Mouse (Mus musculus) cerebellum, adult (tissue): ENCODE results near the gene Inpp4a.
A peak's percentile ranks its signal among the peaks of the same experiment; 100 is the strongest.

Experiments used
- ATAC-seq: cut with Nextera tagmentation; 2 replicates; pipeline ENCODE4 v1.9.2; 2017; ENCODE audit warnings: mild to moderate bottlenecking, moderate library complexity, mixed read lengths; ENCODE audit not compliant: insufficient number of reproducible peaks, low FRiP score, low TSS enrichment

Gene Inpp4a

DNA sequence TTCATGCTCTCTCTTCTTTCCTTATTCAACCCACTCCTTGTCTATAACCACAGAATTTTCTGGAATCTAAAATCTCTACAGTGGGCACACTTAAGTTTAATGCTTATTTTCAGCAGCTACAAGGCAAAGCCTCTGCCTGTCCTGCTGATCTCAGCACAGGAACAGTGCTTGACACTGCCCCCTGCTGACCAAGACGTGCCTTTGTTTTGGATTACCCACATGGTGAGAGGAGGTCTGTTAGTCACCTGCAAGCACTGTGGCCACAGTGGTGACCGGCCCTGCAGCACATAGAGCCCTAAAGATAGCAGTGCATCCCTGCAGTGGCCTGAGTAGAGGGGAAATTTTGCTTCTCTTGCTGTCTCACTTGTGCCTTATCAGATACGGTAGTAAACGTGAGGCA, 102.0 kb downstream of the Inpp4a start:
- ATAC-seq: 0 out of 2 replicates have a peak, but pooled peaks have one; percentile 70

DNA sequence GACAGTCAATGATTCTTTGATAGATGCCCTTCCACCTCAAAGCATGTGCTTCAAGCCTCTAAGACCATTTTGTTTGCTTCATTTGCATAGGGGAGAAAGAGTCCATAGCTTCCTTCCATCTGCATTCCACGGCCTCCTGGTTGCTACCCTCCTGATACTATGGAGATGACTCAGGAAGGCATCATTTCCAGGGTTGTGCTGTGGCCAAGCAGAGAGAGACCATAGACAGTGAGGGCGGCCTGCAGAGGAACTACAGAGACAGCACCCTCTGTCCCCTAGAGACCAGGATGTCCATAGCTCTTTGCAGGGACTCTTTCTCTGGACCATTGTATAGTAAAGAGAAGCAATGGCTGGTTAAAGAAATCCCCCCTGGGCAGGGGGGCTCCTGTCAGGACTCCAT, 105.5 kb downstream of the Inpp4a start:
- ATAC-seq: no peak

DNA sequence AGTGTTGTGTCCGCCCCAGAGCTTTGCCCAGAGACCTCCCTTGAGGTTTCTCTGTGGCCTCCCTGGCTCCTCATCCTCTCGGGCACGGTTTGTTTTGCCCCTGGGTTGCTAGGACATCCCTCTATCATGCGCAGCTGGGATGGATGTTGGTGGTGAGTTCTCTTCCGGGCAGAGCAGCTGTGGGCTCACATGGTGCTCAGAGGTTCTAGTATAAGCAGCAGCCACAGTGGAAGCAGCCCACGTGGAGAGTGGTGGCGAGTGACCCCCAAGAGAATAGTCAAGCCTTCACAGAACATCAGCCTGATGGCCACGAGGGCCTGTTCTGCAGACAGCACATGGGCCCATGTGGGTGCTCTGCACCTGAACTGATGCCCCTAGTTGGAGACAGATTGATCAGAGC, 107.6 kb downstream of the Inpp4a start:
- ATAC-seq: no peak

DNA sequence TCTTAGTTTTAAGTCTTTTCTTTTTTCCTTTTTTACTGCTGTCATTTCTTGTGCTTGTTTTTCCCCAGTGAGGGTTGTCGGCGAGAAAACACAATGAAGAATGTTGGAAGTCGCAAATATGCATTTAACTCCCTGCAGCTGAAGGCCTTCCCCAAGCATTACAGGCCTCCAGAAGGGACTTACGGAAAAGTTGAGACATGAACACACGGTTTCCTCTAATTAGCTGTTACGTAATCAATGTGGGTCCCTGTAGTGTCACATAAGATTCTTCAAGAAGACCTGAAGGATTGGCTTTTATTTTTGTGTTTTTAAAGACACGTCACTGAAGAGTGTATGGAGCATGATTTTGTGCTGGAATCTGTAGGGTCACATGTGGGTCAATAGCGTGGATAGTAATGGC, 108.4 kb downstream of the Inpp4a start:
- no peak for ATAC-seq

DNA sequence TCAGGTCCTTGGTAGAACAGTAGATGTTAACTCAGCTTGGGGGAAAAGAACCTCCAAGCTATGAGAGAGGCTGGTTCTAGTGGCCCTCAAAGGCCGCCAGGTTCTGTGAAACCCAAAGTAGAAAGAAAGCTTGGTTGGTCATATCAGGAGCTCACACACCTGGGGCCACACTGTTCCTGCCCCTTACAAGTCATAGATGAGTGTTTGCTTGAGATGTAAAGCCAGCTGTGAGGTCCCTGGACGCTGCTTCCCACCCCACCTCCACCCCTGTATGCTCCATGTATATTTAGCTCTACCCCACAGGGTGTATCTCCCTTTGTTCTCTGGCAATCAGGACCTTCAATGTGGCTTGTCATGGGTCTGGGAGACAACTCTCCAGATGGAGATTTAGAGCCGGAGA, 109.0 kb downstream of the Inpp4a start:
- no peak for ATAC-seq

DNA sequence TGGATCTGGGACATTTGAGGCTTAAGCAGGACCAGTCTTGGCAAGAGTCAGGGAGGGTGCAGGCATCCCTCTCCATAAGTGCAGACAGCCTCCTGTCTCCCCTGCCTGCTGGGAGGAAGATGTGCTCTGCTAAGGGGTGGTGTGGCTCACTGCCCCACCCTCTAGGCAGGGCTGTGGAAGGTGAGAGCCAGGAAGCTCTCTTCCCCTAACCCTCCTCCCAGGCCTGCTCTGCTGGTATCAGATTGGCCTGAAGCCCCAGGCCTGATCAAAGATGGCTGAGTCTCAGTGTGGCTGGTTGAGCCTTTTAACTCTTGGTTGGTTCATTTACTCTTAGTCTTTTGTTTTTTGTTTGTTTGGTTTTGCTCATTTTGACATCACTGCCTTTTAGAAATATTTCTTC, 110.0 kb downstream of the Inpp4a start:
- ATAC-seq: 0 out of 2 replicates have a peak, but pooled peaks have one; percentile 33

DNA sequence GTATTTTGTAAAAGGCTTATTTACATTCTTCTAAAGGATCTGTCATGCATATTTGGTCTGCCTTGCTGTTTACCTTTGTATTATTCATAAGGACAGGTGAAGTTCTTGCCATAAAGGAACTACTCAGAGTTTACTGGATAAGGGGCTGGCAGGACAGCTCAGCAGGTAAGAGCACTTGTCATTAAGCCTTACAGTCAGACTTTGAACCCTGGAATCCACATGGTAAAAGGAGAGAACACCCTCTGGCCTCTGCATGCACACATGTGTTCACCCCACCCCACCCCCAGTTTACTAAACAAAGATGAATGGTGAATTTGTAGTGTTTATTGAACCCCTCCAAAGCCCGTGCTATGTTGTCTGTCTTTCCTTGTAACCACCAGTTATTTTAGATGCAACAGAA, 115.7 kb downstream of the Inpp4a start:
- no peak for ATAC-seq

DNA sequence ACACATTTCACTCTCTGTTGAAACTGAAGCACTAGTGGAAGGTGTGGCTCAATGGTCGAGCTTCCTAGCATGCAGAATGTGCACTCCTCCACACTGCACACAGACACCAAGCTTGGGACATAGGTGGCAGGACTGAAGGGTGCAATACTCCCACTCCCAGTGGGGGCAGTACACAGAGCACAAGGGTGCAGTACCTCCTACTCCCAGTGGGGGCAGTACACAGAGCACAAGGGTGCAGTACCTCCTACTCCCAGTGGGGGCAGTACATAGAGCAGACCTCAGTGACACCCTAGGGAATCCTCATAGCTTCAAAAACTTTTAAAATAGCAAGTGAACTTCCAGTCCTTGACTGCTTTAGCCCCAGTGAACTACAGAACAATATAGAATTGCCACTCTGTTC, 119.8 kb downstream of the Inpp4a start:
- no peak for ATAC-seq

DNA sequence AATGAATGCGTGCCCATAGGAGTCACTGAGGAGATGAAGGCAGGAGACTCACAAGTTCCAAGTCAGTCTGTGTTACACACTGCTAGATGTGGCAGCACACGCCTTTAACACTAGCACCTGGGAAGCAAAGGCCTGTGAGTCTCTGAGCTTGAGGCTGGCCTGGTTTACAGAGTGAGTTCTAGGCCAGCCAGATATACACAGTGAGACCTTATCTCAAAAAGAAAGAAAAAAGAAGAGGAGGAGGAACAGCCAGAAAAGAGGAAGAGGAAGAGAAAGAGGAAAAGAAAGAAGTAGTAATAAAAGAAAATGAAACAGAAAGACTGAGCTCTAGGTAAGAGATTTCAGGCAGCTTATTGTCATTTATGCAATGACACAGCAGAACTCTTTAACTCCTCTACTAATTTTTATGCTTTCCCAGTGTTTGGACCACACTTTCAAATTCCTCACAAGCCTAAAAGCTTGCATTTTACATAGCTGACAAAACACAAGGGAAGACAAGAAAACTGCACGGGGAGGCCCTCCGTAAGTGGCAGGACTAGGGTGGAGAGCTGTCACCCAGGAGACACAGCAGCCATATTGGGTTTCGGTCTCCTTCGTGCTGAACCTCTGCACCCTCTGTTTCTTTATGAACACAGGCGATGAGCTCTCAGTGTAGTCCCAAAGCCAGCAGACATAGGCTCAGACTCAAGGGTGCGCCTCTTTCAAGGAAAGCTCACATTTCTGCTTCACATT, 127.6 kb downstream of the Inpp4a start:
- no peak for ATAC-seq

DNA sequence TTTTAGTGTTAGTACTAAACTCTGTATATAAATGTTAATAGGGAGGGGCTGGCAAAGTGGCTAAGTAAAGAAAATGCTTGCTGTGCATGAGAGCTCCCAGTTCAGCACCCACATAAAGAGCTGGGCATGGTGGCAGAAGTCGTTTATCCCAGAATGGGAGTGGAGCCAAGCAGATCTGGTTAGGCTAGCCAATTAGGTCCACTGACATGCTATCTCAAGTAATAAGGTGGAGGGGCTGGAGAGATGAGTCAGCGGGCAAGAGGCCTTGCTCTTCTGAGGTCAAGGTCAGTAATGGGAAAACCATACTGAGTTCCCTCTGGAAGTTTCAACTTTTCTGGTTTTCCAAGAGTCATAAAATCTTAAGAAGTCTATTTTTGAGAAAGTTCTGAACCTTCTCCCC, 129.2 kb downstream of the Inpp4a start:
- ATAC-seq: no peak

DNA sequence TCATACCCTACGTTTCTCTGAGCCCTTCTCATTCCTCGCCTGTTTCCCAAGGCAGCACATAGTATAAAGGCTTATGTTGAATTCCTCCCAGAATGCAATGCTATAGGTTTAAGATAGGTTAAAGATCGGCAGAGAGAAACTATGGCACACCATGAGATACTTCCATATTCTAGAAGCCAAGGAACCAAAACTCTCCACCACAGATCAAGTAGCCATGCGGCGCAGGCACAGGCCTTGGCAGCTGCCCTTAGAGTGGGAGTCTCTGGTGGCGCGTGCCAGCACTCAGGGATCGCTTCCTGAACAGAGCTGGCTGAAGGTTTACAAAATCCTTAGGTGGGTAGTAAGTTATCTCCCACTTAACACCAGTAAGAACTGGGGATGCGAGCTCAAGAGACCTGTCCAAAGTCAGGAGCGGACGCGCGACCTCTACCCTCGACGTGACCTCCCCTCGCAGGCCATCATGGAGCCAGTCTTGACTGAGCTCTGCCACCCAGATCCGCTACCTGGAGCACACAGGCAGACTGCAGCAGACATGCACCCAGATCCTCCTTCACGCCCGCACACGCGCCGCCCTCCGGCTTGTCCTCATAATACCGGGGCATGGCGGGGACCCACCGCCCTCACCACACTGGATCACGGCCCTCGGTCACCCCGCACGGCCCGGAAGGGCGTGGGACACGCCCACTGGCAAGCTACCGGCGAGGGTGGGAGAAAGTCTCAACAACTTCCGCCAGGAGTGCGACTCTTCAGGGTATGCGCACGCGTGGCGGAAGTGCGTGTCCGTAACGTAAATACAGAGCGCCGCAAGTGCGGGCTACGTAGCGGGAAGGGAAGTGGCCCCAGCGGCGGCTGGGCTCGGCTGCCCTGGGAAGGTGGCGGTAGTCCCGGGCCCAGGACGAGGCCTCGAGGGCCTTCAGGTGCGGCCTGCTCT, 130.0 kb downstream of the Inpp4a start, which contains the start of the genes Coa5 and Unc50:
TSS of gene Coa5 (minus strand) at position 738 of the 931 bp plus-strand sequence.
TSS of gene Unc50 (plus strand) at position 774 of the 931 bp plus-strand sequence.
- ATAC-seq: peak; percentile 98

DNA sequence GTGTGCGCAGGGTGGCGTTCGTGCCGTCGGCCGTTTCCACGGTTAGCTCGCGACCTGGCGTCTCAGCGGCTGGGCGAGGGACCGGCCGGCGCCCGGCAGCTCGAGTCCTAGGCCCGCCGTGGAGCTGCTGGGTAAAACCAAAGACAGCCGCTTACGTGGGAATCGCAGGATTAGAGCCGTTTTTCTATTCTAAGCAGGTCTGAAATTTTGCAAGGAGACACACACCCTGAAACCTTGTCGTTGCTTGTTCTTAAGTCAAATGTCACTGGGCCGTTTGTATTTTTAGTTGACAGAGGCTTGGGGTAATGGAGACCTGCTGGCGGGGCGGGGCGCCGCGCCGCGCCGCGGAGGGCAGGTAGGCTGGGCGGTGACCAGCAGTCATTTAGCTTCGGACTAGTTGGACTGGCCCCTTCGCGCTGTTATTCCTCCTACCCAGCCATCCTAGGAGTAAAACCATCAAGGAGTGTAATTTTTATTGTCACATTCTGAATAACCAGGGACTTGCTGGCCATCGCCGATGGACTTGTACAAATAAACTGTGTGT, 130.7 kb downstream of the Inpp4a start:
- no peak; the same call in 1 of the 2 replicates for ATAC-seq

DNA sequence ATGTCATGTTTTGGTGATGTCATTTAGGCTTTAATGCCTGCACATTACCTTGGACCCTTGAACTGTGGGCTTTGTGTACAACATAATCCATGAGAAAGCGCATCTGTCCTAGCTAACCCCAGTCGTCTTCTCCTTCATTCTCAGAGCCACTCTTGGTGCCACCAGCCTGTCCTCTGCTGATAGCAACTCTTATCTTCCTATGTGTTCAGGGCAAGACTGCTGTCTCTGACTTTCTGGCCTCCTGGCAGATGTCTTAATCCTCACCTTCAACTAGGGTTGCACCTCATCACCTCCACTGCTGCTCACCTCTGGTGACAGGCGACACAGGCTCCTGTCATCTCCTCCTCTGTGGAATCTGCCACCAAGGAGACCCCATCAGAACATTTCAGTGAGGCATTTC, 136.8 kb downstream of the Inpp4a start:
- no peak for ATAC-seq

DNA sequence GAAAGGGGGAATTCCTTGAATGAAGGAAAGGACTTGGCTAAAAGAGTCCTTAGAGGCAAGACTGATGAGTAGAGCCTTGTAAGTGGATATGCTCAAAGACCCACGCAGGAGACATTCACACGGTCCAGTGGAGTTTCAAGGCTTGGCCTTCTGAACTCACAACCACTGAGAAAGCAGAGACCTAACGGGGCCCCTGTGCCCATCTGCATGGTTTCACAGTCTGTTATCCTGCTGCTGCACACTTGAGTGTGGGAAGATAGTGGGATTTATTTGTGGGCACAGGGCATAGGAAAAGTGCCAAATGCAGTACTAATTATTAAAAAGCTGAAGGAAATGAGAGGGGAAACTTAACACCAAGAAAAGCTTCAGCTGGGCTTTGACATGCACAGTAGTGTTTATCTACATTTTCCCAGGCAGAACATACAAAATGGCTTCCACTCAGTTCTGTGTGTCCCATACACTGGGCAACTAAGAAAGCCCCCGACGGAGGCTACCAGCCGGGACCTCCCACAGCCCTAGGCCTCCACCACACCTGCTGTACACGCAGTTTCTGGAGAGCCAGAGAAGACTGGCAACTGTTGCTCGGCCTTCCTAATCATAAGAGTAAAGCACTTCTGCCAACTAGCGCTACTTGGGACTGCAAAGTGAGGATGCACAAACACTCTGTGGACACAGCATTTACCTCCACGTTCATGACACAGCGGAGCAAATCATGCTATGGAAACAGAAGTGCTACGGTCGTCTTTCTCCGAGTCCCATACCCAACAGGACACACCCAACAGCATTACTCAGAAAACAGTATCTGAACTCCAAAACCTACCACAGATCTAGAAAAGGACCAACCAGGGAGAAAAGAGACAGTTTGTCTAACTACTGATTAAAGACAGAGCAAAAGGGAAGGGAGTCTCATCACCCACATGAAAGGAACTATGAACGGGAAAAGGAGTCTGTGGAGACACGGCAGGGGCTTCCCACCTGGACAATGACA, 143.5 kb downstream of the Inpp4a start:
- ATAC-seq: no peak

DNA sequence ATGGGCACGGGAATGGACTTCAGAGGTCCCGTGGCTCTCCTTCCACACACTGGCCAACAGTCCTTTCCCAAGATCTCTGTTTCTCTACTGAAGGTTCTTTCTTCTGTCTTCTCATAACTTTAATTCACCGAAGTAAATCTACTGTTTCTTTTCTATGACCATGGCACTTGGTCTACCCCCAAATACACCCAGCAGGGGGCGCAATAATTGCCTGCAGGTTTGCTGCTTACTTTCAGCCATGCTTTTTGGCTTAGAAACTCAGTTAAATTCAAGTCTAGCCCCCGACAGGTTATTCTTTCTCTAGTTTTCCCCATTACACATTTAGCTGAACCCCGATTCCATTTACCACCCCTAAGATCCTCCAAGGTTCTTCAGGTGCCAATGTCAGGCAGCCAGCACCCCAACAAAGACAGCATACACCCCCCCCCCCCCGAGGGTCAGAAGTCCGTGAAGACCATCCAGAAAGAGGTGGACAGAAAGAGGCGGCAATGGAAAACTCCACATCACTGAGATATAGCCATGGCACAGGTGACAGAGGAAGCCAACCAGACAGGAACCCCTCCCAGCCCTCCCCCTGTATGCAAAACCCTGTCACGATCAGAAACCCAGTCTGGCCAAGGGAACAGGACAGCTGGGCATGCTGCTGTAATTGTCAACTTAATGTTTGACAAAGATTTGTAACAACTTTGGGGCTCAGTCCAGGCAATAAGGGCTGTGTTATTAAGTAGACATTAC, 148.9 kb downstream of the Inpp4a start:
- ATAC-seq: no peak

DNA sequence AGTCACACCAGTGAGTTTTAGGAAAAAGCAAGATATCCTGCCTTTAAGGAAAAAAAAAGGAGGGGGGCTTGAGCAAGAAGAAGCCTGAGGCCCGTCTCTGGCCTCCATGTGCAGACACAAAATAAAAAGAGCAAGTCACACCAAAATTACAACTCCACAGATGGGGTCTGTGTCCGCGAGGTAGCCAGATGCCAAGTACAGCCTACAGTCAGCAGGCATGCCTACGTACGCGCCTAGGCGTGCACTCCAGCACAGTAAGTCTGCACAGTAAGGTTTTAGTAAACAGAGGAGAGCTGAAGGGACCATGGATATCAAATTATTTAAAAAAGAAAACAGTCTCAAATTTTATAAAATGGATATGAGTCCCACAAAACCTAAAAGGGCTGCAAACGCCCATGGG, 151.6 kb downstream of the Inpp4a start:
- ATAC-seq: no peak

DNA sequence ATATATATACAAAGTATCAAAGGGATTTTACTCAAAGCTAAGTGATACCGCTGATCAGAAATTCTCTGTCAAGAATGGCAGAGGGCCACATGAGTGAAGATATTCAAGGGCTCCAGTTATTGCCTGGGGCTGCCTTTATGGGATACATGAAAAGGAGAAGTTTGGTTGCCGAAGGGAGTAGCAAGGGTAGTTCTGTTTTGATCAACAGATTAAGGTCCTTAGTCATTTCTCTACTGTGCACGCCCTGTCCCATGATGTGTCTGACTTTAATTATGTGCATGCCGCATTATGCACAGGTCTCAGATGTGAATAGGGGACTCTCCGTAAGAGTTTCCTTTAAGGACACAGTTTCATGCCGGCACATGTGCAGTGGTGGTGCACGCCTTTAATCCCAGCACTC, 157.9 kb downstream of the Inpp4a start:
- no peak for ATAC-seq
